Mouse (Mus musculus) retina, postnatal 7 days (tissue): ENCODE results near the gene Zer1.
"Not testable (repeated sequence)": the region's sequence is repeated elsewhere in the genome, so short reads cannot be mapped to it uniquely, and the experiment has no call there.

ENCODE experiments used
- DNase-seq: peaks from one replicate; pipeline ENCODE4 v3.0.0-alpha.2; 2012; ENCODE audit warnings: low read depth, low spot score

Gene Zer1

DNA sequence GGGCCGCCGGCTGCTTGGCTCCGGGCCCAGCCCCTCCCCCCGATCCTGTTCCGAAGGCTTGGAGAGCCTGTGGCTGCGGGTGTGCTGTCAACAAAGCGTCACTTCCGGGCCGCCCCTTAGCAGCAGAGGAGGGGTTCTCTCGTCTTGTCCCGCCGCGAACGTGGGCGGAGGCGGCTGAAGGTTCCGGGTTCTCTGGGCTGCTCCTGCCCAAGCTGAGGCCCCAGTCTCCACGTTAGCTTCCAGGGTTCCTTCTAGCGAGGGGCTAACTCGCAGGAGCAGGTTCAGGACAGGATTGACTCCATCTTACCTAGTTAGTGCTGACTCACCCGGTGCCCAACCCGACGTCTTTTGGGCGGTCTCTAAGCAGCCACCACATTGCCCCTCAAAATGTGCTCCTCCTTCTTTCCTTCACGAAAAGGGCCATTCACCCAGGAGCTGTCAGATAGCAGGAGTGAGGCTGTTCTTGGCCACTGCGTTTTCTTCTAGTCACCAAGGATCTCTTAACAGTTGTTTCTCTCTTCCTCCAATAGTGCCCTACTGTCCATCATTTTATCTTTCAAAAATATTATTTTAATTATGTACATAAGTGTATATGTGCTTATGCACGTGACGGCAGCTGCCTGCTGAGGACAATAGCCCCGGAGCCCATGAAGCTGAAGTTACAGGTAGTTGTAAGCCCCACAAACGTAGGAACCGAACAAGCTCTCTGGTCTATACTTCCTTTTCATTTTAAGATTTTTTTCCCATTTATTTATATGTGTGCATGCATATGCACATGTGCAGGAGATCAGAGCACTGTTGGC, at the start of gene Zer1:
Gene Zer1, minus strand, starts transcription at position 114 of the 803 bp plus-strand sequence.
- peak; percentile 87 for DNase-seq

DNA sequence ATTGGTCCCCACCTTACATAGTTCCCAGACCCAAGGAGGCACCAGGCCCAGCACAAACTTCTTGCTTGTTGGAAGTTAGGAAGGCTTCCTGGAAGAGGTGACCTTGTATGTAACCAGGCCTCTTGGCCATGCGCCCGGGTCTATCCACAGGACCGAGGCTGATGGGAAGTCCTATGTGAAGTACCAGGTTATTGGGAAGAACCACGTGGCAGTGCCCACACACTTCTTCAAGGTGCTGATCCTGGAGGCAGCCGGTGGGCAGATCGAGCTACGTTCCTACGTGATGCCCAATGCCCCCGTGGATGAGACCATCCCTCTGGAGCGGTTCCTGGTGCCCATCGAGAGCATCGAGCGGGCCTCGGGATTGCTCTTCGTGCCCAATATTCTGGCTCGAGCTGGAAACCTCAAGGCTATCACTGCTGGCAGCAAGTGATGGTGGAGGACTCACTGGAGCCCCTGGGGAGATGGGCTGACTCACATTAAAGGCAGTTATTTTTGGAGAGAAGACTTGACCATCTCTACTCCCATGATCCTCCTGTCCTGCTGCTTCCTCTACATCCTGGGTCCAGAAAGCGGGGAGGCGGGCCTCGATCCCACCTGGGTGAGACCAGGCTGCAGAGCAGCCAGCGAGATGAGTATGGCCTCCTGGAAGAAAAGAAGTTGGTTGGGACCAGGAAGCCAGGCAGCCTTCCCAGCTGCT, 49.3 kb upstream of the Zer1 start:
- DNase-seq, result no peak

DNA sequence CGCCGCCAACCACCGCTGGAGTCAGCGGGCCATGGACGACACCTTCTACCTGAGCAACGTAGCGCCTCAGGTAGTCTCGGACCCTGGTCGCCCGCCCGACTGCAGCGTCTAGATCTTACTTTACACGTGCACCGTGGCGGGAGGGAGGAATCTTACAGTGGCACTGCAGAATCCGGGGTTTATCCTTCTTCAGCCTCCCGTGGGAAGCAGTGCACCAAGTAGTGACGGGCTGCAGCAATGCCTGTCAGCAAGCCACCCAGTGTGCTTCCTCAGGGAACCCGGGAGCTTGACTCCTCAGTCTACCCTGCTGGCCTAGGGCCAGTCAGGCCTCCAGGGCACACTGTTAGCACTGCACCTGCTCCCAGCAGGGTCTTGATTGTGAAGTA, 47.6 kb upstream of the Zer1 start:
- no peak for DNase-seq

GRCm38 (mm10) chr2:30171371-30171996, 47.1 kb upstream of the Zer1 start, which contains the start of gene Endog:
TSS of gene Endog (plus strand) at chr2:30171493.
- peak; percentile 70 for DNase-seq

GRCm38 (mm10) chr2:30166677-30167076, 42.3 kb upstream of the Zer1 start:
- peak; percentile 3 for DNase-seq

- DNase-seq, result no peak
Measured at GRCm38 (mm10) chr2:30164340-30164932, 40.1 kb upstream of the Zer1 start.

- peak; percentile 31 for DNase-seq
Measured at GRCm38 (mm10) chr2:30161809-30162208, 37.4 kb upstream of the Zer1 start.

DNA sequence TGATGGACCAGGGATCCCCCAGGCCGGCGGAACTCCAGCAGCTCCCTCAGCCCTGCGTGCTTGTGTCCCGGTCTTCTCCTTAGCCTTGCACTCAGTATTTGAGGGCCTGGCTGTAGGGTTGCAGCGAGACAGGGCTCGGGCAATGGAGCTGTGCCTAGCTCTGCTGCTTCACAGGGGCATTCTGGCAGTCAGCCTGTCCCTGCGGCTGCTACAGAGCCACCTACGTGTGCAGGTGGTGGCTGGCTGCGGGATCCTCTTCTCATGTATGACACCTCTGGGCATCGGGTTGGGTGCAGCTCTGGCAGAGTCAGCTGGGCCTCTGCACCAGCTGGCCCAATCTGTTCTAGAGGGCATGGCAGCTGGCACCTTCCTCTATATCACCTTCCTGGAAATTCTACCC, 35.5 kb upstream of the Zer1 start:
- not testable (repeated sequence) for DNase-seq

- no peak for DNase-seq
Measured at GRCm38 (mm10) chr2:30152616-30153015, 28.2 kb upstream of the Zer1 start.

GRCm38 (mm10) chr2:30151840-30152239, 27.5 kb upstream of the Zer1 start:
- DNase-seq, result no peak

DNA sequence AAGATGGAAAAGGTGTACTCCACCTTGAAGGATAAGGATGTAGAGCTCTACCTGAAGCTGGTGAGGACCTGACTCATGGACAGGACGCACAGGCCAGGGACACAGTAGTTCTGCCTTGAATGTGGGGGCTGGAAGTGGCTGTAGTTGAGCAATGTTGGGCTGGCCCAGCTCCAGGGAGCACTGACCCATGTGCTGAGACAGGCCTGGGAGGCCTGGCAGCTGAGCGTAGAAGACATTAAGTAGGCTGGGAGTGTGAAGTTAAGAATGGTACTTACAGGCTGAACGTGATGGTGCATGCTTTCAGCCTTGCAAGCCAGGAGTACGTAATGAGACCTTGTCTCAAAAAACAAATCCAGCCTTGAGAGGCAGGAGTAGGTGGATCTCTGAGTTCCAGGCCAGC, 23.1 kb upstream of the Zer1 start:
- DNase-seq, result no peak

DNA sequence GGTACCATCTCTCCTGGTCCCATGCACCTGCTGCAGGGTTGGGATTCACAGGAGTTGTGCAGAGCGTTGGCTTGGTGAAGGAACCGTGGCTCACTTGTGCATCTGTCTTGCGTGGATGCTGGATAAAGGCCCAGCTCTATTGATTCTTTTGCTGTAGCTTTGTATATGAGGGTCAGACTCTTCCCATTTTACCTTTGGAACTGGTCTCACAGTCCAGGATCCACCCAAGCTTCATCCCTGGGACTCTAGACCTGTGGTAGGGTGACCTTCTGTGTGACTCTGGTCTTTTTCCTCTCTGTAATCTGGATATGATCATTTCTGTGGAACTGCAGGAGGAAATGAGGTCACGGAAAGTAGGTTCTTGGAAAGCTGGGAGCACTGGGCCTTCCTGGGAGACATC, 20.1 kb upstream of the Zer1 start:
- no peak for DNase-seq

- DNase-seq, result not testable (repeated sequence)
Measured at GRCm38 (mm10) chr2:30140021-30140420, 15.6 kb upstream of the Zer1 start.

DNA sequence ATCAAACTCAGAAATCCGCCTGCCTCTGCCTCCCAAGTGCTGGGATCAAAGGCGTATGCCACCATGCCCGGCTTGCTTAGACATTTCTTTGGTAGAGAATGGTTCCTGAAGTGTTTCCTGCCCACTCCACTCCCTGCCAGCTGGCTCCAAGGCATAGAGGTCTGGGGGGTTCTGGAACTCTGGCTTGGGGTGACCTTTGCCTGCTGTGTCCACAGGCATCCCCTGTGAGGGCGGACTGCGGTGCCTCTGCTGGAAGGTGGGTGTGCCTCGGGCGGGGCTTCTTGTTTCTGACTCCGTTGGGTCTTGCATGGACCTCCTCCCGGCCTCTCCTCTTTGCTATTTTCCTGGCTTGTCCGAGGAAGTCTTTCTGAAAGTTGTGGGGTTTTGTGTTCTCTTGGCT, 12.1 kb upstream of the Zer1 start:
- no peak for DNase-seq

DNA sequence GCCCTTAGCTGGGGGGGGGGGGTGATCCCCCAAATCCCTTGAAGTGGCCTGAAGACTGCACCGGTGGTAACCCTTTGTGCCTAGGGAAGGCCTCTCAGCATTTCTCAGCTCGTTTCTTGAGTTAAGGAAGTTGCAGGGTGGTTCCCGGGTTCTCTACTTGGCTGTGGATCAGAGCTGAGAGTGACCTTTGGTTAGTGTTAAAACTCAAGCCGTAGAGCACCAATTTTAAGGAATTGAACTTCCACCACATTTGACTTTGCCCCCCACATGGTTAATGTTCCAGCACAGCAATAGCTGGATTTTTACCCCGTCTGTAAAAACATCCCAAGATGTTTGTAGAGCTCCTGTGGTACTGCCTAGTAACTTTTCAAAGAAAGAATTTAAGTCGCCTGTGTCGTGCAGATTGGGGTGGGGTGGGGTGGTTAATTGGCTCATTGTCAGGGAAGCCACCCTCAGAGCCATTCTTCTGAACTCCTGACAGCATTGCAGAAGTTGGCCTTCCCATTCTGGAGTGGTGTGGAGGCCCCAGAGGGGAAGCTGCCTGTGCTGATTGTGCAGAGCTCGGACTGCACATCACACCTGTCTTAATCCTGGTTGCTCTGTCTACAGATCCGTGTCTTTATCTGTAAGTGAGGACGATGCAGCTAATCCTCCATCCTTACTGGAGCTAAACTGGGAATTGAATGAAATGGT, 10.7 kb upstream of the Zer1 start:
- no peak for DNase-seq

- no peak for DNase-seq
Measured at GRCm38 (mm10) chr2:30134378-30134711, 10.0 kb upstream of the Zer1 start.

- peak; percentile 89 for DNase-seq
Measured at GRCm38 (mm10) chr2:30133613-30134377, 9.4 kb upstream of the Zer1 start, which contains the start of gene Tbc1d13. TSS of gene Tbc1d13 (plus strand) at chr2:30133746.

GRCm38 (mm10) chr2:30132801-30133612, 8.6 kb upstream of the Zer1 start:
- DNase-seq, result no peak

DNA sequence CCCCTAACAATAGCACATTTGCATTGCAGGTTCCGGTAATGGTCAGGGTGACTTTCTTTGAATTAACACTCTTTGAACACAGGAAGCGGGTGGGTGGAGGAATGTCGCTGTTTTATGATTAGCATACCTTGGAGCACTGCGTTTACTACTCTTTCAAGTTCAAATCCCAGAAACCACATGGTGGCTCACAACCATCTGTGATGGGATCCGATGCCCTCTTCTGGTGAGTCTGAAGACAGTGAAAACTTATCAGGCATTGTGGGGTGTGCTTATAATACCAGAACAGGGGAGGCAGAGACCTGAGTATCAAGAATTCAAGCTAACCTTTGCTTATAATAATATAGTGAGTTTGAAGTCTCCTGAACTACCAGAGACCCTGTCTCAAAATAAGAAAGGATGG, 6.9 kb upstream of the Zer1 start:
- DNase-seq, result not testable (repeated sequence)

DNA sequence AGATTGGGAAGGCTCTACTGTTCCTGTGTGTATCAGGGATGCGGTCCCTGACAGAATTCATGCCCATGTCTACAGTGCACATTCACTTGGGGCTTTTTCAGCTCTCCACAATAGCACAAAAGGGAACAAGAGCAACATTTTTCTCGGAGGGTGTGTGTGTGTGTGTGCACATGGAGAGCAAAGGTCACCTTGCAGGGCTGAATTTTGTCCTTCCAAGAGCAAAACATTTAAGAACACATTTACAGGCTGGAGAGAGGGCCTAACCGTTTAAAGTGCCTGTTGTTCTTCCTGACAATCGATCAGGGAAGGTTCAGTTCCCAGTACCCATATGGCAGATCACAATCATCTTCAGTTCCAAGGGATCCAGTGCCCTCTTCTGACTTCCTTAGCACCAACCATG, 5.8 kb upstream of the Zer1 start:
- no peak for DNase-seq
